Comparison of ENCODE assay signal across 9 mouse cellular contexts in genomic region chr17:12420886-12421574, GRCm38 (mm10). TPM values are rescaled to one million over a fixed set of nuclear protein-coding genes. Genes with fewer than 3 reads are reported as not detected.
DNase-seq lines count a peak whose midpoint lies in the region; ATAC-seq and TF ChIP-seq lines count a peak whose summit lies in the region.
"Had no signal": no experiment of that assay in that cellular context is flagged by ENCODE, and none has a peak within 500 bp of the region (broad histone marks: within the 10 kb centered on the region; RNA-seq: fewer than 3 reads in every experiment).

No protein-coding gene starts in this region.

- no peak overlapping the region for H3K4me3 ChIP-seq in kidney, embryonic 15.5 days (replicated peaks)
- no peak overlapping the region for H3K4me3 ChIP-seq in liver, embryonic 14.5 days (ENCODE audit: insufficient read depth in 1 of 2, low read depth in 2 of 2, low read length in 2 of 2)
- H3K4me3 ChIP-seq in forebrain, embryonic 12.5 days (replicated peaks), result no peak overlapping the region
- H3K4me3 ChIP-seq in embryonic facial prominence, embryonic 10.5 days, result no peak overlapping the region
- H3K4me3 ChIP-seq: limb, embryonic 12.5 days had no signal

- no peaks in the 10 kb centered on the region for H3K9me3 ChIP-seq in kidney, embryonic 15.5 days (replicated peaks)
- H3K9me3 ChIP-seq in liver, embryonic 14.5 days (ENCODE audit: control insufficient read depth, low read length), result no peaks in the 10 kb centered on the region
- H3K9me3 ChIP-seq in forebrain, embryonic 12.5 days, result no peaks in the 10 kb centered on the region
- H3K9me3 ChIP-seq in embryonic facial prominence, embryonic 10.5 days, result no peaks in the 10 kb centered on the region
- H3K9me3 ChIP-seq: limb, embryonic 12.5 days had no signal

- TF ChIP-seq EP300 in liver, embryonic 14.5 days (IDR thresholded peaks at IDR 0.05; ENCODE audit: low read depth), result no peak

- H3K9ac ChIP-seq in kidney, embryonic 15.5 days, result no peak overlapping the region
- H3K9ac ChIP-seq in liver, embryonic 14.5 days (replicated peaks), result no peak overlapping the region
- H3K9ac ChIP-seq in forebrain, embryonic 12.5 days, result no peak overlapping the region
- H3K9ac ChIP-seq: limb, embryonic 12.5 days had no signal

- no peaks in the 10 kb centered on the region for H3K4me1 ChIP-seq in kidney, embryonic 15.5 days
- H3K4me1 ChIP-seq in liver, embryonic 14.5 days (replicated peaks; ENCODE audit: control insufficient read depth in 2 of 2, insufficient read depth in 2 of 2, low read length in 1 of 2), result no peaks in the 10 kb centered on the region
- H3K4me1 ChIP-seq in forebrain, embryonic 12.5 days, result no peaks in the 10 kb centered on the region
- peaks cover 6% of the 10 kb centered on the region for H3K4me1 ChIP-seq in embryonic facial prominence, embryonic 10.5 days

- 68% methylated on average over 16 of the region's 16 CpGs for WGBS in kidney, embryonic 15.5 days
- 55% methylated on average over 16 of the region's 16 CpGs for WGBS in liver, embryonic 14.5 days (ENCODE audit: insufficient replicate concordance)
- WGBS in forebrain, embryonic 12.5 days, result 67% methylated on average over 16 of the region's 16 CpGs
- 66% methylated on average over 16 of the region's 16 CpGs for WGBS in embryonic facial prominence, embryonic 10.5 days

- ATAC-seq in kidney, embryonic 15.5 days (replicated peaks; ENCODE audit: low FRiP score), result no peak
- no peak for ATAC-seq in liver, embryonic 14.5 days (ENCODE audit: insufficient read depth)
- ATAC-seq in forebrain, embryonic 12.5 days (ENCODE audit: low FRiP score), result no peak

- no peaks in the 10 kb centered on the region for H3K27me3 ChIP-seq in kidney, embryonic 15.5 days
- no peaks in the 10 kb centered on the region for H3K27me3 ChIP-seq in liver, embryonic 14.5 days (ENCODE audit: control insufficient read depth, insufficient read depth, low read length)
- H3K27me3 ChIP-seq in forebrain, embryonic 12.5 days, result no peaks in the 10 kb centered on the region
- H3K27me3 ChIP-seq in embryonic facial prominence, embryonic 10.5 days (replicated peaks; ENCODE audit: low read depth, poor library complexity, severe bottlenecking), result no peaks in the 10 kb centered on the region; the same call in 1 of the 2 replicates
- H3K27me3 ChIP-seq: limb, embryonic 12.5 days had no signal

- H3K4me2 ChIP-seq in kidney, embryonic 15.5 days, result no peak overlapping the region
- H3K4me2 ChIP-seq in liver, embryonic 14.5 days (ENCODE audit: low read depth), result no peak overlapping the region
- H3K4me2 ChIP-seq in forebrain, embryonic 12.5 days, result no peak overlapping the region
- H3K4me2 ChIP-seq: limb, embryonic 12.5 days had no signal

- H3K27ac ChIP-seq in kidney, embryonic 15.5 days, result no peak overlapping the region
- no peak overlapping the region for H3K27ac ChIP-seq in liver, embryonic 14.5 days
- no peak overlapping the region for H3K27ac ChIP-seq in forebrain, embryonic 12.5 days
- no peak overlapping the region for H3K27ac ChIP-seq in embryonic facial prominence, embryonic 10.5 days (replicated peaks)
- H3K27ac ChIP-seq: limb, embryonic 12.5 days had no signal

- H3K36me3 ChIP-seq in kidney, embryonic 15.5 days, result no peaks in the 10 kb centered on the region
- no peaks in the 10 kb centered on the region for H3K36me3 ChIP-seq in liver, embryonic 14.5 days (replicated peaks; ENCODE audit: control insufficient read depth, insufficient read depth, low read depth)
- no peaks in the 10 kb centered on the region for H3K36me3 ChIP-seq in forebrain, embryonic 12.5 days (replicated peaks)
- H3K36me3 ChIP-seq in embryonic facial prominence, embryonic 10.5 days (replicated peaks), result no peaks in the 10 kb centered on the region
- H3K36me3 ChIP-seq: limb, embryonic 12.5 days had no signal

- peak; percentile 32 for DNase-seq in kidney, postnatal 10 days
- peak; percentile 30 for DNase-seq in A20 (ENCODE audit: low read depth, low spot score)
- peak; percentile 34 for DNase-seq in ES-CJ7 (ENCODE audit: low read depth, low spot score)
- DNase-seq in liver, embryonic 14.5 days (ENCODE audit: low read depth in 3 of 3, low spot score in 3 of 3), result no peak
- DNase-seq in embryonic facial prominence, embryonic 10.5 days (ENCODE audit: low spot score), result no peak

- TF ChIP-seq CTCF in liver, embryonic 14.5 days (IDR thresholded peaks at IDR 0.05; ENCODE audit: low read depth), result peak; percentile 78

RNA-seq across cellular contexts. Expression of gene Plg, which starts 42.6 kb away (rescaled TPM):
- polyA plus RNA-seq in kidney, embryonic 15.5 days (2015; fragmentation: Nextera tagmentation; extraction: Ambion mirVana), result 1.4 and 3.6 TPM in 2 replicates
- polyA plus RNA-seq in liver, embryonic 14.5 days (2012; rRNA removed), result 164 and 200 TPM in 2 replicates
- 202 and 224 TPM in 2 replicates for polyA plus RNA-seq in liver, embryonic 14.5 days (2014; fragmentation: Nextera tagmentation; extraction: Ambion mirVana)
- 0.10 TPM in 1 of 2 replicates, not detected in the other for polyA plus RNA-seq in forebrain, embryonic 12.5 days (2016; fragmentation: Nextera tagmentation; extraction: Ambion mirVana)
- not detected in 2 replicates for polyA plus RNA-seq in embryonic facial prominence, embryonic 10.5 days (2016; fragmentation: Nextera tagmentation; extraction: Ambion mirVana)
- polyA plus RNA-seq: heart, embryonic 14.5 days; limb, embryonic 12.5 days had no signal

Comparison
In these comparisons a context has a peak if more than half of its experiments do, and no peak if none do; other contexts are left out.
1. DNase-seq: peak in kidney, postnatal 10 days (single experiment), A20 (single experiment) and ES-CJ7 (single experiment); none in liver, embryonic 14.5 days (0 of 3) and embryonic facial prominence, embryonic 10.5 days (single experiment).
2. RNA of gene Plg, which starts 42.6 kb away (polyA plus RNA-seq): 164 to 224 TPM in liver, embryonic 14.5 days; 1.4 to 3.6 TPM in kidney, embryonic 15.5 days, 0.10 TPM in forebrain, embryonic 12.5 days and not detected in embryonic facial prominence, embryonic 10.5 days; every median in the first group is over 10 times any median in the second.